Mouse (Mus musculus) adipocyte (in vitro differentiated cells): ENCODE results near the gene Abca4.
A peak's percentile ranks its signal among the peaks of the same experiment; 100 is the strongest.

Experiments
- DNase-seq: peaks from one replicate; pipeline ENCODE4 v3.0.0-alpha.2; 2016; ENCODE audit warnings: low spot score

The Abca4 gene

GRCm38 (mm10) chr3:122170621-122171309 is 126.5 kb downstream of the Abca4 start:
- no peak for DNase-seq

GRCm38 (mm10) chr3:122173526-122174150 is 129.4 kb downstream of the Abca4 start:
- no peak for DNase-seq

DNA sequence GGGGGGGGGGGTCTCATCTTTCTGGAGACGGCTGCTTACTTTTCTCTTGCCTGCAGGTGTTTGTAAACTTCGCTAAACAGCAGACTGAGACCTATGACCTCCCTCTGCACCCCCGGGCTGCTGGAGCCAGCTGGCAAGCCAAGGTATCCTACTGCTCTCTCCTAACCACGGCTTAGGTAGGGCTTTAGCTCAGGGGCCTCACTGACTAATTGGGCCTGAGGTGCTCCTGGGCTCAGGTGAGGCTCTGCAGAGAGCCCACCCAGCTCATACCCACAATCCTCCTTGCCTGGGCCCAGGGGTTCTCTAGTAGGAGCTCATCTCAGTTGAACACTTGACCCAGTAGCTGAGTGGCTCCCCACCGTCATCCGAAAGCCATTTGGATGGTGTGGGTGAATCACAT is 131.8 kb downstream of the Abca4 start:
- DNase-seq, result no peak

- DNase-seq, result no peak
Observed at GRCm38 (mm10) chr3:122176706-122177390, 132.6 kb downstream of the Abca4 start.

- DNase-seq, result no peak
Observed at GRCm38 (mm10) chr3:122184109-122184508, 139.9 kb downstream of the Abca4 start.

- no peak for DNase-seq
Observed at GRCm38 (mm10) chr3:122186975-122187374, 142.7 kb downstream of the Abca4 start.

- DNase-seq, result no peak
Observed at GRCm38 (mm10) chr3:122196621-122197298, 152.5 kb downstream of the Abca4 start.

GRCm38 (mm10) chr3:122198532-122198931 is 154.3 kb downstream of the Abca4 start:
- DNase-seq, result peak; percentile 38

- peak; percentile 88 for DNase-seq
Observed at GRCm38 (mm10) chr3:122198966-122199381, 154.7 kb downstream of the Abca4 start.

DNA sequence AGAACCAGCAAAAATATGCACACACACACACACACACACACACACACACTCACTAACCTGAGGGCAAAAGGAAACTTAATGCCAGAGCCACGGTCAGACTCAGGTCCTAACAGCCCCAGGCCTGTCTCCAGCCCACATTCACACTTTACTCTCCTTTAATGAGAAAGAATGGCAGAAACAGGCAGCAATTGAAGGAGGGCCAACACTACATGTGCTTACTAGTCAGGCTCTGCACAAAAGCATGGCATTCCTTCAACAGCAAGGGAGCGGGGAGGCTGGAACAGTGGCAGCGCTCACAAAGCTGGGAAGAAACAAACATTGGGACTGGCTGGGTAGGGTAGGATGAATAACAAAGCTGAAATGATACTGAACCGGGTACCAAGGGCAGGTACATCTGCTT is 155.4 kb downstream of the Abca4 start:
- DNase-seq, result peak; percentile 39

DNA sequence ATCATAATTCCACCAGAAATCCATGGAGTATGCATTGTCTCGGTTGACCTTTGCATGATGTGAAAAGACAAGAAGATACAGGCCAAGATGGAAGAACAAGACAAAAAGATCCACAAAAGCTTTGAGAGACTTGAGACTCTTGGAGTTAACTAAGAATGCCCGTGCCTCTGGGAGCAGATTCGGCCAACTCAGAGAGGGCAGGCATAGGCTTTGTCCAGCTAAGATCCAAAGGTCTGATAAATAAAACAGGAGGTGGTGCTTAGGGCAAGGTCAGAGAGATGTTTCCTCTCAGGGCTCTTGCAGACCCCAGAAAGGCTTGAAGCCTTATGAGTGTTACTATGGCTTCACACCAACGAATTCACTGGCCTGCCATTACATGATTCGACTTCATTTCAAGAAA is 155.8 kb downstream of the Abca4 start:
- DNase-seq, result peak; percentile 14

DNA sequence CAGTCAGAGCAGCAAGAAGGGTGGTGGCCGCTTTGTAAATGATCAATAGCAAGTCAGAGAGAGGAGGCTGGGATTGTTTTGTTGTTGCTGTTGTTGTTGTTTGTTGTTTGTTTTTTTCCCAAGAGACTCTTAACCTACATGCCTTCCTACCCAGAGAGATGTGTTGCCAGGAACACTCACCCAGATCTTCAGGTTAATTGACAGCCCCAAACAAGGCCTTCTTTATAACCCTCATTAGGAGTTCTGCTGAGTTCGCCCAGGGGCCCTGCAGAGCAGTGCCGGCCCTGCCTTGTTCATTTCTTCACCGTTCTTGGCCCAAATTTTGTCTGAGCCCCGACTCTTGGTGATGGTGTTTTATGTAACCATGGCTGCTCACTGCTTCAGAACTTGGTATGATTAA is 156.2 kb downstream of the Abca4 start:
- no peak for DNase-seq

DNA sequence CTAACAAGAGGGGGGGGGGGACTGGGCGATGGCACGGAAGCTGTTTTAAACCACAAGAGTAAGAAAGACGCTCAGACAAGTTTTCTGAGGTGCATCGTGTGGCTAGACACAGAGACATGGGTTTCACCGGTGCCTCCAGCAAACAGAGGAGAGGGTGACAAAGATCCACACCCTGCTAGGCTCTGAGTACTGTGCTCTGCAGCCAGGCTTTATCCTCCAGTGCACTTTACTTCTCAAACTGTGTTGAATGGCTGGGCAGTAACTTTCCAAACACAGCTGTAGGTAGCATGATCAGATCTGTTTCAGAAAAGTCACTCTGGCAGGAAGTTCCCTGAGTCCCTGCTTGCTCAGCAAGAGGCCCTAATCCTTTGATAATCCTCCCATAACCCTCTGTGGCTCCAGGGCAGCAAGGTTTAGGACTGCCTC is 158.1 kb downstream of the Abca4 start:
- peak; percentile 16 for DNase-seq

GRCm38 (mm10) chr3:122203675-122204329 is 159.6 kb downstream of the Abca4 start:
- DNase-seq, result peak; percentile 73

GRCm38 (mm10) chr3:122205753-122206152 is 161.5 kb downstream of the Abca4 start:
- DNase-seq, result peak; percentile 10

DNA sequence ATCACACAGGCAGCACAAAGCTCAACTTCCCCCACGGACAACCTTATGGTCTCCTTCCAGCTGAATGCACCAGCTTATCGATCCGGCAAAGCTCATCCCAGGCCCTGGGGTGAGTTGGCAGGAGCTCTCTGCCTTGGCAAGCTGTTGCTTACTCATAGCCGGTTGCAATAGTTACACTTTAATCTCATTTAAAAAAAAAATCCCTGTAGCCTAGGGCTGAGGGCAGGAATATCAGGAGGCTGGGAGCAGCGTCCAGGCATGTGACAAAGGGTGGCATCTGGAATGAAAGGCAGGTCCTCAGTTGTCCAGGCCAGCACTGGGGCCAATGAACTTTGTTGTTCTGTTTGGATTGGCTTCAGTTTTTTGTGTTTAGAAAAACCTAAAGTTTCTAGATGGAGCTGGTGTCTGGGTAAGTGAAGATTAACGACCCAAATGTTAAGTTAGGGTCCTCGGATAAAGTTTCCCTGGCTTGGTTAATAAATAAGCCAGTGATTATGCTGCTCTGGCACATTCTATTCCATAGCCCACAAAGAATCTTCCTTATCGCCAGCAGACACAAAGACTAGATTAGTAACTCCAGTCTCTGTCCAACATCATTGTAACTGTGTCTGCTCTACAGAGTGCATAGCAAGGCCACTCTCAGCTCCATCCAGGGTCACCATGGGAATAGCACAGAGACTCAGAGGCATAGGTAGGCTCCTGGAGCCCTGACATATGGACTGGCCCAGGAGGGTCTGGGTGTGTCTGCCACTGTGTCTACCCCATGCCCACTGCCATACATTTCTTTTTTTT is 162.2 kb downstream of the Abca4 start:
- peak; percentile 79 for DNase-seq

GRCm38 (mm10) chr3:122207766-122208165 is 163.5 kb downstream of the Abca4 start:
- DNase-seq, result peak; percentile 53

DNA sequence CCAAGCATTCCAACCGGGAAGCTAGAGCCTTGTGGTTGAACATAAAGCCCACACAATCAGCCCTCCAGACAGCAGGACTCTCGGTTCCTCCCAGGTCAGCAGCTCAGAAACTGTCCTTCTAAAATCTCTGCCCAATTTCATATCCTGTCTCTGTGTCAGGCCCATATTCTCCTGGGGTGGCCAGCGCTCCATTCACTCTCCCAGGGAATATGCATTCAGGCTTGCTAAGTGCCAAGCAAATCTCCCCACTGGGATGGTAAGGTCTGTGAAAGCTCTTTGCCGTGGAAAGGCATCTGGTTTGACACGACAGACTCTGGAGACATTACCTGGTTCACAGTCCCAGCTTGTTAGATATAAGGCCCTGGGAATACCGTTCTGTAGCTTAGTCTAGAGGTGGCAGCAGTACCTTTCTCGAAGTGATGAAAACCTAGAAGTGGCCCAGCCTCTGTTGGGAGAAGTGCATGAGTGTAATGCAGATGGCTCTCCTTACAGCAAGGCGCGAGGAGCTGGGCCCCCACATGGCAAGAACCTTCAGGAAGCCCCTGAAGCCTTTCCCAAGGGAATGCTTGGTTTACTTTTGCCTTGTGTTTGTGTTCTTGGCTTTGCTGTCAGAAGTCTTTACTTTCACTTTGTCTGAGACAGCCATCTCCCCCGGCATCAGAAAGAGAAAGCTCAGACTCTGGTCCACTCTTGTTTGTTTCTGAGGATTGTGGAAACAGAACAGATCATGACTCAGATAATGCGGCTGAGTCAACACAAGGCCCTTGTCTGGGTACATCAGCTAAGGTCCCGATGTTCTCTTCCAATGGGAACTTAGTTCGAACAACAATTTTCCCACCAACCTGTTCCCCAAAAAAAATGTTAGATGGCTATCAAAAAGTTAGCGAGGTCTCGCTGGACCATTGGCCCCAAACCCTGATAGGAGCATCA is 164.3 kb downstream of the Abca4 start:
- DNase-seq, result peak; percentile 29

- no peak for DNase-seq
Observed at GRCm38 (mm10) chr3:122209511-122209910, 165.3 kb downstream of the Abca4 start.

DNA sequence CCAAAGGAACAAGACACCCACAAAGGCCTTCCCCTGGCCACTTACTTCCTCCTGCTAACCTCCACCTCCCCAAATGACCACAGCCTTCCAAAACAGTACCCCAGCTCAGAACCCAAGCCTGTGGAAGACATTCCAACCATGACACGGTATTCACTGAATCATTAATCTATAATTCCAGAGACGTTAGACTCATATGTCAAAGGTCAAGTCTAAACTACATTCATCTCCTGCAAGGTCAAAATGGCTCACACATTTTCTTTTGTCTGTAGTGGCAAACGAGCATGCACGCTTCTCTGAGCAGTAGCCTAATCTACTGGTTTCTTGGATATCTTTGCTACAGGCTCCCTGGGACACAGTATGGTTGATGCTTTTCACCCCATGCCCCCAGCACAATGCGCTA is 166.2 kb downstream of the Abca4 start:
- no peak for DNase-seq
